Mouse (Mus musculus): Measurements from ENCODE around the gene Cnnm2. TPM values are rescaled to one million over a fixed set of nuclear protein-coding genes. Genes with fewer than 3 reads are reported as not detected.
"Not testable (repeated sequence)": the region's sequence is repeated elsewhere in the genome, so short reads cannot be mapped to it uniquely, and the experiment has no call there.

The Cnnm2 gene
- total RNA-seq, 2 experiments from 2014 or later = 35.6 to 36.1 TPM

DNA sequence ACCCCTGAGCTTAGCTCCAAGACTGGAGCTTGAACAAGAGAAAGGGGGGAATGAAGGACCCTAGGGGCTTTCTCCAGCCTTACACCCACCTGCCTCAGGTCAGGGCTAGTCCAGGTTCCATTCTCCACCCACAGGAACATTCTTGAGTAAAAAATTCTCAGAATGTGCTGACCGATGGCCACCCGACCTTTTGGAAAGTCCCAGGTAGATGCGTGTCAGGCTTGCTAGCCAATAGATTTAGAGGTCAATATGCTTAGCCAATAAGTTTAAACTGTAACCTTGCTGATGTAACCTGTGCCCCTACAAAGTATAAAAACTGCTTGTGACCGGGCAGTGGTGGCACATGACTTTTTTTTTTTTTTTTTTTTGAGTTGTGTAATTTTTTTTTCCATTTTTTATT, 5.2 kb upstream of the Cnnm2 start:
- intact Hi-C loops (cut with DNase I) = no loop called here
- DNase-seq (ENCODE audit: low spot score in 2 of 2) = no peak

DNA sequence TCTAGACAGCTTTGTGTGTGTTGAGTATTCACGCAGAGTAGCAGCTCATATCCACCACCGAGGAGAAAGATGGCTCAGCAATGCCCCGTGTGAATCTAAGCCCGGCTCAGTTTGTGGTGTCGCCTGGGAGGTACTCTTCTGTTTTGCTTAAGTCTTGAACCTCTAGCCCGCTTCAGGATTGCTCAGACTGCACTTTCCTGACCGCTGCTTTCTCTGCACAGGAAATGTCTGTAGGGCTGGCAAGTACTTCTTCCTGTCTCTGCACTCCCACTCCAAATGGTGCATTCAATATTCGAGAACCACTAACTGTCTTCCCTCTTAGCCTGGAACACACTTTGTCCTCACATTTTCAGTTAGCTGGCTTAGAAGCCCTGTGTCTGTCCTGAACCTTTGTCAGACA, 2.3 kb upstream of the Cnnm2 start:
- intact Hi-C loops (cut with DNase I) = no loop called here
- no peak for DNase-seq (ENCODE audit: low spot score in 2 of 2)

DNA sequence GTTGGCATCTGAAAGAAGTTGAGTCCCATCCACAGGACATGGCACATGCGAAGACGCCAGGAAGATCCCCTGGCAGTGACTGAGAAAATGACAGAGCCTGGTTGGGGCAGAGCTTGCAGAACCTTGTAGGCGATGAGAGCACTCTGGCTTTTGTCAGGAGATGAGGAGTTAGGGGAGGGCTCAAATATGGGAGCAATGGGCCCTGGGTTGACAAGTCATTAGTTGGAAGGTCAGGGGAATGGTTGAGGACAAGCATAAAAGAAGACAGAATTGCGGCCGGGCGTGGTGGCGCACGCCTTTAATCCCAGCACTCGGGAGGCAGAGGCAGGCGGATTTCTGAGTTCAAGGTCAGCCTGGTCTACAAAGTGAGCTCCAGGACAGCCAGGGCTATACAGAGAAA, 1.5 kb upstream of the Cnnm2 start:
- intact Hi-C loops (cut with DNase I) = loop anchor here (1.0 to 5.0 kb wide), 3 partner anchors 42 to 232 kb away; no protein-coding TSS in a partner anchor
- DNase-seq (ENCODE audit: low spot score in 2 of 2) = not testable (repeated sequence)

DNA sequence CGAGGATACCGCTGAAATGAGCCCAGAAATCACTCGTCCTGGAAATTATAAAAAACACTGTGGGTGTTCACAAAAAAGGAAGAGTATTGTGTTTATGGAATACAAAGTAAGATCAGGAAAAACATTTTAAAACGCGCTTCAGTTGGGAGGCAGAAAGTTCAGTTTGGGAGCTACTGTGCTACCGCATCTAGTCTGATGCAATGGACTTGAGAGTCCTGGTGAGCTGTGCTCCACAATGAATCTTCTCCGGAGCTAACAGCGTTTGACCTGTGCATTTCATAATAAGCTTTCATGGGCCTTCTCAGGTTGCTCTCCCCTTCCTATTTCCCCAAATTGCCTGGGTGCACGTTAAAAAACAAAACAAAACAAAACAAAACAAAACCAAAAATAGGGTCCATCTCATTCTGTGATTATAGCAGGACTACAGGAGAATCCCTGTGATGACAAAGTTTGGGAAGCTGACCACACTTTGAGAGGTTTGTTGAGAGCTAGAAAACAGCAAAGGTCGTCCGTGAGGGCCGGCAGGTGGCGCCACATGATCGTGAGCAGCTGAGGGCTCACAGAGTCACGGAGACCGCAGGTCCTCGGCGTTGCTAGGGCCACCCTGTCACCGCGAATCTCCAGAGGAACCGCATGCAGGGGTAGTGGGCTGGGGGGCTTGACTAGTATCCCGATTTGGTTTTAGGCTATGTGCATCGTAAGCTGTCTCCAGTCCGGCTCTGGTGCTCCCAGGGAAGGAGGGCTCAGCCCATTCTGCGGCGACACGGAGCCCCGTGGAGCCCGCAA, 828 bp upstream of the Cnnm2 start:
- intact Hi-C loops (cut with DNase I) = loop anchor here (1.0 to 5.0 kb wide), 3 partner anchors 42 to 232 kb away; no protein-coding TSS in a partner anchor
- peak; percentile 90 to 92 for DNase-seq (ENCODE audit: low spot score in 2 of 2)

DNA sequence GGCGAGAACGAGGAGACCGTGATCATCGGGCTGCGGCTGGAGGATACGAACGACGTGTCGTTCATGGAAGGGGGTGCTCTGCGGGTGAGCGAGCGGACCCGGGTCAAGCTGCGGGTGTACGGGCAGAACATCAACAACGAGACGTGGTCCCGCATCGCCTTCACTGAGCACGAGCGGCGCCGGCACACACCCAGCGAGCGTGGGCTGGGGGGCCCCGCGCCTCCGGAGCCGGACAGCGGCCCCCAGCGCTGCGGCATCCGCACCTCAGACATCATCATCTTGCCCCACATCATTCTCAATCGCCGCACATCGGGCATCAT, 535 bp downstream of the Cnnm2 start:
- peak in 1 of 2 experiments; percentile 30 for DNase-seq (ENCODE audit: low spot score in 2 of 2)

GRCm38 (mm10) chr19:46762291-46762991, 1.0 kb downstream of the Cnnm2 start:
- DNase-seq (ENCODE audit: low spot score in 2 of 2) = peak; percentile 28 to 36
- intact Hi-C loops (cut with DNase I) = loop anchor here (5.0 kb wide), 2 partner anchors 40 to 230 kb away; no protein-coding TSS in a partner anchor

More for the DNA sequence above, 535 bp downstream of the Cnnm2 start:
- intact Hi-C loops (cut with DNase I) = loop anchor here (5.0 kb wide), 2 partner anchors 40 to 230 kb away; no protein-coding TSS in a partner anchor

GRCm38 (mm10) chr19:46762992-46763342, 1.6 kb downstream of the Cnnm2 start:
- peak in 1 of 2 experiments; percentile 21 for DNase-seq (ENCODE audit: low spot score in 2 of 2)
- intact Hi-C loops (cut with DNase I) = loop anchor here (5.0 kb wide), 2 partner anchors 39 to 229 kb away; no protein-coding TSS in a partner anchor

GRCm38 (mm10) chr19:46763356-46763755, 2.0 kb downstream of the Cnnm2 start:
- no peak for DNase-seq (ENCODE audit: low spot score in 2 of 2)
- intact Hi-C loops (cut with DNase I) = loop anchor here (5.0 kb wide), 2 partner anchors 39 to 229 kb away; no protein-coding TSS in a partner anchor

DNA sequence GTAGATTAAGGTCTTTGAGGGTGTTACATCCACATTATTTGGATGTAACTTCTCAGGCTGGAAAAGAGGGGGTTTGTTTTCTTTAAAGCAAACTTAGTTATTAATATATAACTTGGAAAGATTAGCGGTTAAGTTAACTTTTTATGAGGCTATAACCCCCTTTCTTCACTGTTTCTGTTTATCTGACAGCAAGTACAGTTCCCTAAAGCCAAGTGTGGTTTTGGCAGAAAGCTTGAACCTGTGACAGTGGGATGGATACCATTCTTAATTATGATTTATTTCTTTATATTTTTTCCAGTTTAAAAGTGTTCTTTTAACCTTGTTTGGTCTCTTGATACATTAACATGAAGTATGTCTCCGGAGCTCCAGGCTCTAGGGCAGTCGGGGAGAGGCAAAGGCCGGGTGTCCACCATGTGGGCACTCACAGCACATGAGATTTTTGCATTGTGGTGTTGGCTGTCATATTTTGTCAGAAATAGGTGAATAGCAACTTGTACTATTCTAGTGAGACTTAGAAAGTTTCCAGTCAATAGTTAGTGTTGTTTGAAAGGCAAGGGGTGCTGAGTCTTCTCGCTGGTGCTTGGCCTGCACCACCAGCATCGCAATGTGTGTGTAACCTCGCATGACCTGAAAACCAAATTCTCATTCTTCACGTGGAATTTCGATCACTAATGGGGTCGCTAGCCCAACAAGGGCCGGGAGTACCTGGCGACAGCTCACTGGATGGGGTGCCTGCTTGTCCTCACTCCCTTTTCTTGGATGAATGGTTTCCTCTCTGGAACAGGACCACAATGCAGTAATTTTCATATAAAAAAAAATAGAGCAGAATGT, 2.8 kb downstream of the Cnnm2 start:
- intact Hi-C loops (cut with DNase I) = loop anchor here (5.0 kb wide), 2 partner anchors 38 to 228 kb away; no protein-coding TSS in a partner anchor
- no peak for DNase-seq (ENCODE audit: low spot score in 2 of 2)

GRCm38 (mm10) chr19:46764763-46765117, 3.3 kb downstream of the Cnnm2 start:
- intact Hi-C loops (cut with DNase I) = loop anchor here (5.0 kb wide), 2 partner anchors 38 to 228 kb away; no protein-coding TSS in a partner anchor
- no peak for DNase-seq (ENCODE audit: low spot score in 2 of 2)

GRCm38 (mm10) chr19:46766125-46766524, 4.7 kb downstream of the Cnnm2 start:
- intact Hi-C loops (cut with DNase I) = no loop called here
- DNase-seq (ENCODE audit: low spot score in 2 of 2) = no peak

DNA sequence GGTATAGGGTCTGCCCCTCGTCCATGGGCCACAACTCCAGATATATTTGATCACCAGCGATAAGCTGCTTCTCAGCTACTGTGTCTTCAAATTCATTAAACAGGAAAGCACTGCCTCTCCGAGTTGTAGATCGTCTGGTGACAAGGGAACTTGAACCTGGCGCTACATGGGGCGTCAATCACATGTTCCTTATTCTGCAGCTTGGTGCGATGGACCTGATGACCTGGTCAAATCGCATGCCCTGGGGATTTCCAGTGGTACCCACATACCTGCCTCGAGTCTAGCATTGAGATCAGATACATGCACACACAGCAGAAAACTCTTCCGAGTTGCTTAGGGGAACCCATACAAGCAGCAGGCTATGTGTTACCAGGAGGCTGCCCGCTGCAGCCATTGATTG, 8.4 kb downstream of the Cnnm2 start:
- no peak for DNase-seq (ENCODE audit: low spot score in 2 of 2)
- intact Hi-C loops (cut with DNase I) = no loop called here

DNA sequence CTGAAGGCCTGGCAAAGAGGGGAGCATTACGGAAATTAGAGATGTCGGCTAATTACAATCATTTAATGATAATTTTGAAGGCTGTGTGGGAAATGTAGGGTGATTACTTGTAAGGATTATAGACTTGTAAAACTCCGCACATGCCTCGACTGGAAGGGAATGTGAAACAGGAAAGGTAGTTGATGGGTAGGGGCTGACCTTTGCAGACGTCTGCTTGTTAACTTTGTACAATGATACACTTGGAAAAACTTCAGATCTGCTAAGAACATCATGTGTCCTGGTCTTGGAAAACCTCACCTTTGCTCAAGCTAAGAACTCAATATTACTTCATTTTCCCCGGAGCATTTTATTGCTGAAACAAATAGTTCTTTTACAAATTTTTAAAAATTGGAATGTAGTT, 10.4 kb downstream of the Cnnm2 start:
- intact Hi-C loops (cut with DNase I) = no loop called here

DNA sequence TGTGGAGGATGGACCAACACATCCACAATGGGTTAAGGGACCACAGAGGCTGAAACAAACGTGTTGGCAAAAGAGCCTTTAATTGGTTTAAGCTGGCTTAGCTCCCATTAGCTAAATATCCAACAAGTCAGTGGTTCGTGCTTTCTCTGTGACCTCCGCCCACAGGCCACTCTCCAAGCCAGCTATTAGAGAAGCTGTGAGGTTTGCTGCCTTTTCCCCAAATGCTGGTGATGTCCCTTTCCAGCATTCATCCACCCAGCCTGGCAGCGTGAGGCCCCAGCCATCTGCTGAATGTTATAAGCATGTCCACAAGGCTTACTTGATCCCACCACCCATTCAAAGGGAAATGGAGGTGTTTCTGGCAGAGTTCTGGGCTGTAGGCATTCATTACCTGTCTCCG, 15.0 kb downstream of the Cnnm2 start:
- intact Hi-C loops (cut with DNase I) = no loop called here
- DNase-seq (ENCODE audit: low spot score in 2 of 2) = no peak

More for the DNA sequence above, 10.4 kb downstream of the Cnnm2 start:
- DNase-seq (ENCODE audit: low spot score in 2 of 2) = no peak

GRCm38 (mm10) chr19:46776850-46777249, 15.5 kb downstream of the Cnnm2 start:
- intact Hi-C loops (cut with DNase I) = no loop called here
- no peak for DNase-seq (ENCODE audit: low spot score in 2 of 2)

GRCm38 (mm10) chr19:46777928-46778680, 16.7 kb downstream of the Cnnm2 start:
- intact Hi-C loops (cut with DNase I) = no loop called here

DNA sequence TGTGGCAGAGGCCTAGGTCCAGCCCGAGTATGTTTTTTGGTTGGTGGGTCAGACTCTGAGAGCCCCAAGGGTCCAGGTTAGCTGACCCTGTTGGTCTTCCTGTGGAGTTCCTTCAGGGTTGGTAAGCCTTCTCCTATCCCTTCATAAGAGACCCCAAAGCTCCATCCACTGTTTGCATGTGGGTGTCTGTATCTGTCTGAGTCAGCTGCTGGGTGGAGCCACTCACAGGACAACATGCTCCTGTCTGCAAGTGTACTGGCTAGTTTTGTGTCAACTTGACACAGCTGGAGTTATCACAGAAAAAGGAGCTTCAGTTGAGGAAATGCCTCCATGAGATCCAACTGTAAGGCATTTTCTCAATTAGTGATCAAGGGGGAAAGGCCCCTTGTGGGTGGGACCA, 17.7 kb downstream of the Cnnm2 start:
- DNase-seq (ENCODE audit: low spot score in 2 of 2); intact Hi-C loops (cut with DNase I): not testable (repeated sequence)

More at GRCm38 (mm10) chr19:46777928-46778680, 16.7 kb downstream of the Cnnm2 start:
- DNase-seq (ENCODE audit: low spot score in 2 of 2) = no peak

DNA sequence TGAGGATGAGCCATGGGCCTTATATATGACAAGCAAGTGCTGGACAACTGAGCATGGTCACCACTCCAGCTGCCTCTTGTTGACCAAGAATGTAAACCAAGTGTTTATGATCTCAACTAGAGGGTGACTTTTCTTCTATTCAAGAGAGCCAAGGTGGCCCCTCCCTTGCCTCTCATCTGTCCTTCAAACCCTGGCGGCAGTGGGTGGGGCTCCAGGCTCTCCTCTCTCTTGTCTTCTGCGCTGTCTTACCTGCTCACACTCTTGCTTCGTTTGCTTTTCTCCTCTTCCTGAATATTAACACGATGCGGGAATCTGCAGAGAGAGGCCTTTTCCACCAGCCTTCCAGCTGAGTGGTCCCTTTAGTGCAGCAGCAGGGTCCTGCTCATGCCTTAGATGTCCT, 22.6 kb downstream of the Cnnm2 start:
- no peak for DNase-seq (ENCODE audit: low spot score in 2 of 2)
- intact Hi-C loops (cut with DNase I) = no loop called here

DNA sequence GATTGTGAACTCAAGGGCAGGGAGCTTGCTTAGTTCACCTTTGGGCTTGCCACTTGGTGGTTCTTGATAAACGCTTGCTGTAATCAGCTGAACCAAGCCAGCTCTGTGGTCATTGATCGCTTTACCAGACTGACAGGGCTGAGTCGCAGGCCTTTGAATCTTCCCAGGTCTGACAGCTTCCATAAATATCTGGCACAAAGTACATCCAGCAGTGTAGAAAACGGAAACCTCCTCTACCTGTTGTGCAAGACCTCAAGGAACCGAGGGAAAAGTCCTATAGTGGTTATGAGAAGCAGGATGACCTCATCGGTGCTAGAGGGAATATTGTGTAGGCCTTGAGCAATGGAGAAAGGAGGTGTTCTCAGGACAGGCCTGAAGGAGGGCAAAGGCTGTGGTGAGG, 23.1 kb downstream of the Cnnm2 start:
- intact Hi-C loops (cut with DNase I) = no loop called here

More for the DNA sequence above, 23.1 kb downstream of the Cnnm2 start:
- no peak for DNase-seq (ENCODE audit: low spot score in 2 of 2)
